Mouse (Mus musculus): ENCODE measurements around the gene Samd14.

Gene Samd14

DNA sequence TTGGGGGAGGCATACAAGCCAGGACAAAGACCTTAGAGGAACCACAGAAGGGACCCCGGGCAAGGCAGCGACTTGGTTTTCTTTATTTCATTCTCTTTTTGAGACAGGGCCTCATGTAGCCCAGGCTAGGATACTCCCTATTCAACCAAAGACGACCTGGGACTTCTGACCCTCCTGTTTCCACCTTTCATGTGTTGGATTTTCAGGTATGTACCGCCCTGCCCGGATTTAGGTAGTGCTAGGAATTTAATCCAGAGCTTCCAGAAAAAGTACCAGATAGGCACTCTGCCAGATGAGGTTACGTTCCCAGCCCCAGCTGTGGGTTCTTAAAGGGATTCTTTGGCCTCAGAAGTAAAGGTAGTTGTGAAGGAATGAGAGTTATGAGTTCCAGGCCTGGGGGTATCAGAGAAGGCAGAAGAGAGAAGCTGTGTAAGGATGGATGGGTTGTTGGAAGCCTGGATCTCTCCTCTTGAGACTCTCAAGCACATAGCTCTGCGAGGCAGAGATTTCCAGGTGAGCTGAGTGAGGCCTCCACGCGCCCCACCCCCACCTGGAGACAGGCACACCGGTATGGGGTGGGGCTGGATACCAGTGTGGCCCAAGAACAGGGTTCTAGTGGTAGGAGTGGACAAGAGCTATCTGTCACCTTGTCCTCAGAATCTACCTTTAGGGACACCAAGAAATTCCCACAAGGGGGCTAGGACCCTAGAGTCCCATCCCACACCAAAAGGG, 59.7 kb downstream of the Samd14 start:
- no peak for TF ChIP-seq GATA4 (IDR thresholded peaks at IDR 0.05; ENCODE audit: insufficient replicate concordance, low read length)

DNA sequence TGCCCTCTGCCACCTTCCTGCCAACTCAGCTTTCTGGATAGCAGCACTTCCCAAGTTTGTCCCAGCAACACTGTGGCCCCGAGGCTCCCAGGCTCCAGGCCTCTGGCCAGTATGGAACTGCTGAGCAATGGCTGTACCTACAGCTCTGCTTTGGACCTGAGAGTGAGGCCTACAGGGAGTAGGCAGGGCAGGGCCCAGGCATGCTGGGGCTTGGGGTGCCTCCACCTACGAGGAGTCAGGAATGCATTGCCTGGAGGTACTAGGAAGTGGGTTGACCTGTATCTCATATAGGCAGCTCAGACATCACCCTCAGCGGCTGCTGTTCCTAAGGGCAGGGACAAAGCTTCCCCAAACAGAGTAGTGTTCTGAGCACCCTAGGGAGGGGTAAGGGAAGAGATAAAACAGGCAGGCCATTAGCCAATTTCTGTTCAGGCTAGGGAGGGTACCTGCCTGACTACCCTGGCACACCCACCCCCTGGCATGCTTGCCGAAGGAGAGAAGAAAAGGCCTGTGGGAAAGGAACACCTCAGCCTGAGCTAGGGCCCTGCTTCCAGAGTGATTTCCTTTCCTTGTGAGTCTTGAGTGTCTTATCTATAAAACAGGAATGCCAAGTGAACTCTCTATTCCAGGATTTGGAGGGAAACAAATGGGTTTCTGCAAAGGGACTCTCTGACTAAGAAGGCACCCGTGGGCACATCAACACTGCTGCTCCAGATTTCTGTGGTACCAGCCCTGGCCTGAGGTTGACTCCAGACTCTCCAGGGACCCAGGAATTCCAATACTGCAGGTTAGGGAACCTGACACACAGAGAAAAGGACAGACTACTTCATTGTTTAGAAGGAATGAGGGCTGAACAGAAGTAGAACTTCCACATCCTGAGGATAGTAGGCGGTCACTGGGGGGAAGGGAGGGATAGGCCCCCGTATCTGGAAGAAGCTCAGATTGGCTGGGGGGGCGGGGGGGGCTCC, 60.7 kb downstream of the Samd14 start:
- no peak for TF ChIP-seq GATA4 (IDR thresholded peaks at IDR 0.05; ENCODE audit: insufficient replicate concordance, low read length)

DNA sequence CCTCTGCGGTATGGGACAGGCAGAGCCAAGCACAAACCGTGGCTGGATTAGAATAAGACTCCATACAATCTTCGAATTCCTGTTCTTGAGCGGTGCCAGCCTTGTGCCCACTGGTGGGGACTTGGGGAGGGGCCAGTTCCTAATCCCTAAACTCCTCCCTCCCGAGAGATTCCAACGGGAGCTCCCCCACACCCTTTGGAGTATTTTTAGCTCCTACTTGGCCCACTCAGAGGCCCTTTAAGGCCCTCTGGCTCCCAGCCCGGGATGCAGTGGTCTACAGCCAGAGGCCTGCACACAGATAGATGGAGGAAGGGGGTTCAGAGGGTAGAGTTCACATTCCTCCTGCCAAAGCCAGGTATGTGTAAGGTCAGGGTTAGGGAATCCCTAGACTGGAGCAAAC, 61.6 kb downstream of the Samd14 start:
- no peak for TF ChIP-seq GATA4 (IDR thresholded peaks at IDR 0.05; ENCODE audit: insufficient replicate concordance, low read length)

DNA sequence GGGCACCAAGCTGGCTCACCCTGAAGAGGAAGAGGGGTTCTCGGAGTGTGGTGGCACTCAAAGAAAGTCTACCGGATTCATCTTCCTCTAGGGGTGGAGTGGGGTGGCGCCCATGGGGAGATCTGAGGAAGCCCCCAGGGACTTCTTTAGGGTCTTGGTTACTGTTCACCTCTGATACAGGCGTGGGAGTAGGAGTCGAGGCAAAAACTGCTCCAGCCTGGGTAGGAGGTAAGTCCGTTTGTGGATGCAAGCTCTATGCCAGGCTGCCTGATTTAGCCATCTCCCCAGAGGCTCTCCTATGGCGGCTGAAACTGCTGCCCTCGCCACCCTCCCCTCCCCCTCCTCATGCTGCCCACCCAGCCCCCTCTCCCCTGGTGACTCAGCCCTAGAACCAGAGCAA, 62.5 kb downstream of the Samd14 start:
- TF ChIP-seq GATA4 (IDR thresholded peaks at IDR 0.05; ENCODE audit: insufficient replicate concordance, low read length), result no peak

DNA sequence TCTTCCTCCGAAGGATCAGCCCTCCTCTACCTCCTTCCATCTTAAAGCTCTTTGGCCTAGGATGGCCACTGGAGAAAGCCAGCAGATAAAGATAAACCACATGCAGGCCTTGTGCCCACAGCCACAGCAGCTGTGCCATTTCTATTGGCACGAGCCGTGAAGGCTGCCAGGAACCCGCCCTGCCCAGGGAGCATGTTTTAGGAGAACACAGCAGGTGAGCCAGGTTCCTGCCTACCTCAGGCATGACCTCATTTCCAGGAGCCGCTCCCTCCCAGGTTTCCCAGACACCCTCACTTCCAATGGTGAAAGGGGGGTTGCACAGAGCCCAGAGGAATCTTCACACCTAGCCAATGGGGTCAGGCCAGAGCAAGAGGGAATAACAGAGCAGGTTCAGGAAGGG, 63.1 kb downstream of the Samd14 start:
- TF ChIP-seq GATA4 (IDR thresholded peaks at IDR 0.05; ENCODE audit: insufficient replicate concordance, low read length), result no peak

DNA sequence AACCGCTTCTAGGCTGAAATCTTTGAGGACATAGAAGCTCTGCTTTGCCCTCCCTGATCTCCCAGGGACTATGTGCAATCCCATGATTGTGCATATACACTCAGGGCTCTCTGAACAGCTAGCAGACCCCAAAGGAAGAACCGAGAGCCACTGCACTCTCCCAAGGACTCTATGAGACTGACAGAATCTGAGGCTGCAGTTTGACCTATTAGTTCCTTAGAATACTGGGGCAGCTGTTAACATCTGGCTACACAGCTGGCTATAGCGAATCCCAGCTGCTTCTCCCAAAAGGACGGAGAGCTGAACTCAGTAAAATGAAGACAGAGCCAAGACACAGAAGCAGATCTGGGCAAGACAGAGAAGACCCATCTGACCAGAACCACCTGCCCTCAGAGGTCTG, 64.2 kb downstream of the Samd14 start:
- no peak for TF ChIP-seq GATA4 (IDR thresholded peaks at IDR 0.05; ENCODE audit: insufficient replicate concordance, low read length)

DNA sequence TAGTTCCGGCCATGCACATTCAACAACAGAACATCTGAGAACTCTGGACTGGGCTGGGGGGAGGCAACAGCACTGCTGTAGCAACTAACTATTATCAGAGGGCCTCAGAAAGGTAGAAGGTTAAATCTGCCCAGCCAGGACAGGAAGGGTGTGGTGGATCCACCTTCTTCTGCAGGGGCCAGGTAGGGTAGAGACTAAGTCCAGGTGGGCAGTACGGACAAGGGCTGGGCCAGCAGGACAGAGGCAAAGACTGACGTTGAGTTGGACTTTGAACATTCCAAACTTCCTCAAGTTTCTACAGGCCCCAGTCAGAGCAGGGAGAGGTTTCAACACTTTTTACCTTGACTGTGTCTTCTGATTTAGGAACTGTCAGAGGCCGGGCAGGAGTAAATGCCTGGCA, 65.0 kb downstream of the Samd14 start:
- no peak for TF ChIP-seq GATA4 (IDR thresholded peaks at IDR 0.05; ENCODE audit: insufficient replicate concordance, low read length)

DNA sequence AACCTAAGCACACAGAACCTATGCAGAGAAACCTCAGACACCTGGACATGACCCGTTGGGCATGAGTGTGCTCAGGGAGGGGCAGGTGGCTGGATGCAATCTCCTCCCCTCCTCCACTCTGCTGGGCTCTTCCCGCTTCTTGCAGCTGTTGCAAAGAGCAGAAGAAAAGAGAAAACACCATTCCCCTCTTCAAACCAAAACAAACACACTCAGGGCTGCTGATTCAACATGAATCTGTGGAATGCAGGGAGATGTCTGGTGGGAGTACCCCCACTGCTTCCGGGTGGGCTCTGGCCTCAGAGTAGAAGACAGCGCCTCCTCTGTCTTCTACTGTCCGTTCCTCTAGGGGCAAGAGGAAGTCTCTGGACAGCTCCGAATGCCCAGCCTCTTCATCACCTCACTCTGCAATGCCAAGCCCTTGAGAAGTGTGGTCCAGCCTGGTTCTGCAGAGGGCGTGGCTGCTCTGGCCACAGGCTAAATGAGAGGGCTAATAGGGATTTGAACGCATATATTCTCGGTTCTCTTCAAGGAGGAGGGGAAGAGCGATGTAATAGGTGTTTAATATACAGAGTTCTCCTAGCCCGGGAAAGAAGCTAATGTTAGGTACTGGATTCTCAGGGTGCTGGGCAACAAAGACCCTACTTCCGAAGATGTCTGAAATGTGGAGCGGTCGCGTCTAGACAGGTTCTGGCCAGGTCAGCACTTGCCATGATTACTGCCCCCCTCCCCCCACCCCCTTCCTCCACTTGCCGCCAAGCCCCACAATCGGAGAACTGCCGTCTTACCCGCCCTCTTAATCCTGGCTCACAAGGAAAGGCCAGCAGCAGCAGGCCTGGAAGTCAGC, 65.7 kb downstream of the Samd14 start:
- TF ChIP-seq GATA4 (IDR thresholded peaks at IDR 0.05; ENCODE audit: insufficient replicate concordance, low read length), result no peak
